ENCODE assay signal across 8 mouse cellular contexts in the genomic region with DNA sequence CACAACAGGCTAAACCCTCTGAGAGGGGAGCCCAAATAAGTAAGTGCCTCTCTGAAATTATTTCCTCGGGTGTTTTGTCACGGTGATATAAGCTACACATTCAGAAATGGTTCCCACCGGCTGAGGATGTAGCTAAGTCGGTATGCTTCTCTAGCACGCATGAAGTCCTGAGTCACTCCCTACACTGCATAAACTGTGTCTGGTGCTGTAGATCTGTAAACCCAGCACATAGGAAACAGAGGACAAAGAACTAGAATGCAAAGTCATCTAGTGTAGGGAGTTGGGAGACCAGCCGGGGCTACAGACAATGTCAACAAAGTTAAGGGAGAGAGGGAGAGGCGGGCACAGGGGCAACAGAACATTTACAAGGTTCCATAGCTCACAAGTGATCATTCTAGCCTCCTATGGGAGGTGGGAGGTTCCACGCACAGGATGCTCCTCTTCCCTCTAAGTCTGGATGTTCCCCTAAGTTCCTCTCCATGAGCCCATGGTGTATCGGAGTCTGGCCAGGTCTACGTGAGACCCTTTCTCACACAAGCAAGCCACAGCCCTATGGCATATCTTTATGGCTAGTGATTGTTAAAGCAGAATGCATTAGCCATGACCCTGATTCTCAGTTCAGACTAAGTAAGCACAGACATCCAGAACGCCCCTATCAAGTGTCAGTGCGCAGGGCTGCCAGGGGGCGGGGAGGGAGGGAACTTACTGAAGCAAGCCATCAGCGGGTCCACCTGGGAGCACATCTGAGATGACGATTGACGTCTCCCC.
DNase-seq lines count a peak whose midpoint lies in the region; ATAC-seq and TF ChIP-seq lines count a peak whose summit lies in the region.

No protein-coding gene starts in this region.

- peaks cover 32% of the 10 kb centered on the region for H3K36me3 ChIP-seq in lung, embryonic 14.5 days (ENCODE audit: insufficient read depth)
- peaks cover 13% of the 10 kb centered on the region for H3K36me3 ChIP-seq in limb, embryonic 15.5 days
- H3K36me3 ChIP-seq in stomach, embryonic 14.5 days (ENCODE audit: control insufficient read depth, insufficient read depth, low read length) = peaks cover 9% of the 10 kb centered on the region; the same call in 1 of the 2 replicates

- peak; percentile 18 for DNase-seq in adrenal gland, postnatal 14 days
- DNase-seq in adrenal gland, postnatal 25 days = no peak
- no peak for DNase-seq in lung, embryonic 14.5 days
- no peak for DNase-seq in lung, postnatal 36 days
- no peak for DNase-seq in adrenal gland, adult 8-10 months

- WGBS in lung, embryonic 14.5 days = 63% methylated on average over 16 of the region's 16 CpGs
- WGBS in limb, embryonic 15.5 days = 65% methylated on average over 16 of the region's 16 CpGs
- 55% methylated on average over 16 of the region's 16 CpGs for WGBS in stomach, embryonic 14.5 days

- H3K4me2 ChIP-seq in lung, embryonic 14.5 days = peak overlapping the region; percentile 58
- H3K4me2 ChIP-seq in limb, embryonic 15.5 days = peak overlapping the region; percentile 43
- H3K4me2 ChIP-seq in stomach, embryonic 14.5 days (replicated peaks; ENCODE audit: low read depth, low read length) = peak overlapping the region; percentile 37

- H3K27ac ChIP-seq in lung, embryonic 14.5 days (ENCODE audit: low read depth) = no peak overlapping the region
- no peak overlapping the region for H3K27ac ChIP-seq in limb, embryonic 15.5 days
- no peak overlapping the region for H3K27ac ChIP-seq in stomach, embryonic 14.5 days (ENCODE audit: low read length)

- no peaks in the 10 kb centered on the region for H3K27me3 ChIP-seq in lung, embryonic 14.5 days (ENCODE audit: insufficient read depth, low read length)
- no peaks in the 10 kb centered on the region for H3K27me3 ChIP-seq in limb, embryonic 15.5 days
- no peaks in the 10 kb centered on the region for H3K27me3 ChIP-seq in stomach, embryonic 14.5 days (ENCODE audit: control insufficient read depth, insufficient read depth, low read length)

- no peaks in the 10 kb centered on the region for H3K9me3 ChIP-seq in lung, embryonic 14.5 days (ENCODE audit: low read depth, low read length)
- H3K9me3 ChIP-seq in limb, embryonic 15.5 days = no peaks in the 10 kb centered on the region
- H3K9me3 ChIP-seq in stomach, embryonic 14.5 days (ENCODE audit: control insufficient read depth, low read depth, low read length) = no peaks in the 10 kb centered on the region

- H3K4me1 ChIP-seq in lung, embryonic 14.5 days (ENCODE audit: insufficient read depth) = no peaks in the 10 kb centered on the region
- H3K4me1 ChIP-seq in limb, embryonic 15.5 days = peaks cover 3% of the 10 kb centered on the region
- H3K4me1 ChIP-seq in stomach, embryonic 14.5 days (ENCODE audit: control insufficient read depth, insufficient read depth, low read length) = no peaks in the 10 kb centered on the region

- no peak for TF ChIP-seq CTCF in lung, embryonic 14.5 days (IDR thresholded peaks at IDR 0.05; ENCODE audit: low read depth)

- no peak overlapping the region for H3K9ac ChIP-seq in lung, embryonic 14.5 days
- no peak overlapping the region for H3K9ac ChIP-seq in limb, embryonic 15.5 days
- H3K9ac ChIP-seq in stomach, embryonic 14.5 days (replicated peaks; ENCODE audit: low read depth, low read length) = no peak overlapping the region

- H3K4me3 ChIP-seq in lung, embryonic 14.5 days (ENCODE audit: low read depth, low read length) = peak overlapping the region; percentile 27
- H3K4me3 ChIP-seq in limb, embryonic 15.5 days = peak overlapping the region; percentile 32
- peak overlapping the region; percentile 18 for H3K4me3 ChIP-seq in stomach, embryonic 14.5 days (ENCODE audit: low read depth, low read length)

- ATAC-seq in lung, embryonic 14.5 days (ENCODE audit: insufficient read depth) = no peak; the same call in 1 of the 2 replicates
- ATAC-seq in limb, embryonic 15.5 days (ENCODE audit: insufficient number of reproducible peaks, low FRiP score, low TSS enrichment, low read depth) = no peak
- no peak for ATAC-seq in stomach, embryonic 14.5 days (ENCODE audit: insufficient number of reproducible peaks, insufficient read depth, low FRiP score, low read depth)
- ATAC-seq in erythroblast, adult 5-6 weeks (replicated peaks; ENCODE audit: low FRiP score, poor library complexity, severe bottlenecking) = no peak
